Mouse (Mus musculus): Measurements from ENCODE around the gene Dut. TPM values are rescaled to one million over a fixed set of nuclear protein-coding genes. Genes with fewer than 3 reads are reported as not detected.

The Dut gene
- polyA plus RNA-seq (2014; fragmentation: Nextera tagmentation; extraction: Ambion mirVana) = 119 and 124 TPM in 2 replicates

- H3K36me3 ChIP-seq (ENCODE audit: control insufficient read depth, insufficient read depth, low read length) = peaks cover 32% of the 10 kb centered on the region
- DNase-seq (ENCODE audit: low spot score) = peak; percentile 98
- peak; percentile 100 for ATAC-seq (ENCODE audit: low read depth)
- no peaks in the 10 kb centered on the region for H3K27me3 ChIP-seq (replicated peaks; ENCODE audit: control insufficient read depth, insufficient read depth, low read length)
- peak within 1 kb of the TSS; percentile 87 for H3K9ac ChIP-seq (ENCODE audit: low read depth, low read length)
- under 1% methylated on average over 21 of the region's 96 CpGs for WGBS
- H3K4me3 ChIP-seq (ENCODE audit: low read depth, low read length) = peak within 1 kb of the TSS; percentile 79
- peaks cover 18% of the 10 kb centered on the region for H3K4me1 ChIP-seq (ENCODE audit: control insufficient read depth, insufficient read depth, low read length)
- H3K27ac ChIP-seq (replicated peaks; ENCODE audit: low read depth, low read length) = peak within 1 kb of the TSS; percentile 94
- H3K4me2 ChIP-seq (ENCODE audit: low read depth, low read length) = peak within 1 kb of the TSS; percentile 77
- H3K9me3 ChIP-seq (ENCODE audit: control insufficient read depth, low read length) = no peaks in the 10 kb centered on the region
Measured at GRCm38 (mm10) chr2:125247108-125247961, at the start of gene Dut. Dut (plus strand) TSS chr2:125247190.

- Histone ChIP-seq H3K27me3 (replicated peaks; ENCODE audit: control insufficient read depth, insufficient read depth, low read length) (no peaks in the 10 kb centered on the region), H3K9ac (ENCODE audit: low read depth, low read length) (no peak overlapping the region), H3K4me1 (ENCODE audit: control insufficient read depth, insufficient read depth, low read length) (0 out of 2 replicates have a peak, but pooled peaks cover 6% of the 10 kb centered on the region), H3K4me2 (ENCODE audit: low read depth, low read length) (no peak overlapping the region), H3K9me3 (ENCODE audit: control insufficient read depth, low read length) (no peaks in the 10 kb centered on the region), H3K36me3 (ENCODE audit: control insufficient read depth, insufficient read depth, low read length) (no peaks in the 10 kb centered on the region), H3K4me3 (ENCODE audit: low read depth, low read length) (no peak overlapping the region), H3K27ac (replicated peaks; ENCODE audit: low read depth, low read length) (no peak overlapping the region)
- WGBS = 63% methylated on average over 14 of the region's 14 CpGs
- DNase-seq (ENCODE audit: low spot score) (no peak), ATAC-seq (ENCODE audit: low read depth) (no peak)
Measured at GRCm38 (mm10) chr2:125208894-125209596, 37.9 kb upstream of the Dut start.

DNA sequence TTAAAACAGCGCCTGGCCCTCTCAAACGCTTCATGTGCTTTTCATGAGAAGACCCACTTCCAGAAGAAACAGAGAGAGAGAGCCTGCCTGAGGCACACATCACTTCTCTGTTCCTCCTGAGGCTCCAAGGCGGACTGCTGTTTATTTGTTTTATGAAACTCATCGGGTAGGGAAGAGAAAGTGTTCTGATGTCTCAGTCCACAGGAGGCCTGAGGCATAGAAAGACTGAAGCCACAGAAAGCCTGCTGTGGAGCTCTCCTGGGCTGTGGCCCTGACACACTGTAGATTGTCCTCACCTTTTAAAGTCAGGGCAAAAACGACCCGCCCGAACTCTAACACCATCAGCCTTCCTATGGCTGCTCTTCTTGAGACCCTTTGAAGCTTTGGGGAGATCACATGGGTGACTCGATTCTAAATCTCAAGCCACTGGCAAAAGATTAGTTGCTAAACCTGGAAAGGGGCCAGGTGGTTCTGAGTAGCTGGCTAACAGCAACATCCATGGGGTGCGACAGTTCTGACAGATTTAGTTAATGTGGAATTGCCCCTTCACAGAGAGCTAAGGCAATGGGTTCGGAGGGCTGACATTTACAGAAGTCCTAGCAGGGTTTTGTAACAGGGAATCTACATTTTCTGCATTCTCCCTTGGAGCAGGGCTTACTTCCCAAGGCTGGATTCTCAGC lies 35.0 kb upstream of the Dut start:
- H3K36me3 ChIP-seq (ENCODE audit: control insufficient read depth, insufficient read depth, low read length) = no peaks in the 10 kb centered on the region
- WGBS = 42% methylated on average over 10 of the region's 10 CpGs
- no peak overlapping the region for H3K4me2 ChIP-seq (ENCODE audit: low read depth, low read length)
- DNase-seq (ENCODE audit: low spot score) (peak; percentile 12), ATAC-seq (ENCODE audit: low read depth) (no peak)
- H3K27me3 ChIP-seq (replicated peaks; ENCODE audit: control insufficient read depth, insufficient read depth, low read length) = no peaks in the 10 kb centered on the region
- H3K27ac ChIP-seq (replicated peaks; ENCODE audit: low read depth, low read length) = no peak overlapping the region
- H3K4me3 ChIP-seq (ENCODE audit: low read depth, low read length) = no peak overlapping the region
- no peaks in the 10 kb centered on the region for H3K9me3 ChIP-seq (ENCODE audit: control insufficient read depth, low read length)
- H3K9ac ChIP-seq (ENCODE audit: low read depth, low read length) = no peak overlapping the region
- H3K4me1 ChIP-seq (ENCODE audit: control insufficient read depth, insufficient read depth, low read length) = 0 out of 2 replicates have a peak, but pooled peaks cover 6% of the 10 kb centered on the region

DNA sequence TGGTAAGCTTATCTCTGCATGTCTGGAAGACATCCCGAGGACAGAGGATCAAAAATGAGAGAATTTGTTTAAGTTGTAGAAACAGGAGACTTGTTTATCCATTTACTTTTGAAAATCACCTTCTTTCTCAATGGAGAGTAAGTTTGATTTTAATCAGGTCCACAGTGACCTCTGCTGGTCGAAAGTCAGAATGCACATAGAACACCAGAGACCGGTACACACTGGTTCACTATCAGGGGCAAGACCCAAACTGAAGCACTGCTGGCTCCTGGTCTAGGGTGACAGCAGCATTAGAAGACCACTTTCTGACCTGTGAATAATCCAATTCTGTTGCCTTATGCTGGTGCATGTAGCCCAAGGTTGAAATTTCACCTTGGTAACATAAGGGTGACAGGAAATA lies 32.4 kb upstream of the Dut start:
- Histone ChIP-seq H3K4me3 (ENCODE audit: low read depth, low read length) (no peak overlapping the region), H3K9me3 (ENCODE audit: control insufficient read depth, low read length) (no peaks in the 10 kb centered on the region), H3K4me2 (ENCODE audit: low read depth, low read length) (no peak overlapping the region), H3K9ac (ENCODE audit: low read depth, low read length) (no peak overlapping the region), H3K27me3 (replicated peaks; ENCODE audit: control insufficient read depth, insufficient read depth, low read length) (no peaks in the 10 kb centered on the region), H3K4me1 (ENCODE audit: control insufficient read depth, insufficient read depth, low read length) (0 out of 2 replicates have a peak, but pooled peaks cover 6% of the 10 kb centered on the region), H3K27ac (replicated peaks; ENCODE audit: low read depth, low read length) (no peak overlapping the region), H3K36me3 (ENCODE audit: control insufficient read depth, insufficient read depth, low read length) (no peaks in the 10 kb centered on the region)
- DNase-seq (ENCODE audit: low spot score) = peak; percentile 80
- 2% methylated on average over 3 of the region's 3 CpGs for WGBS
- ATAC-seq (ENCODE audit: low read depth) = no peak

GRCm38 (mm10) chr2:125217286-125217685 lies 29.7 kb upstream of the Dut start:
- no peak overlapping the region for H3K9ac ChIP-seq (ENCODE audit: low read depth, low read length)
- ATAC-seq (ENCODE audit: low read depth) = 0 out of 2 replicates have a peak, but pooled peaks have one; percentile 63
- H3K4me3 ChIP-seq (ENCODE audit: low read depth, low read length) = no peak overlapping the region
- H3K36me3 ChIP-seq (ENCODE audit: control insufficient read depth, insufficient read depth, low read length) = no peaks in the 10 kb centered on the region
- H3K4me2 ChIP-seq (ENCODE audit: low read depth, low read length) = no peak overlapping the region
- peak; percentile 65 for DNase-seq (ENCODE audit: low spot score)
- H3K27ac ChIP-seq (replicated peaks; ENCODE audit: low read depth, low read length) = no peak overlapping the region
- H3K9me3 ChIP-seq (ENCODE audit: control insufficient read depth, low read length) = no peaks in the 10 kb centered on the region
- H3K27me3 ChIP-seq (replicated peaks; ENCODE audit: control insufficient read depth, insufficient read depth, low read length) = no peaks in the 10 kb centered on the region
- H3K4me1 ChIP-seq (ENCODE audit: control insufficient read depth, insufficient read depth, low read length) = no peaks in the 10 kb centered on the region
- 52% methylated on average over 6 of the region's 6 CpGs for WGBS

- H3K9me3 ChIP-seq (ENCODE audit: control insufficient read depth, low read length) = no peaks in the 10 kb centered on the region
- no peak overlapping the region for H3K4me2 ChIP-seq (ENCODE audit: low read depth, low read length)
- no peak overlapping the region for H3K4me3 ChIP-seq (ENCODE audit: low read depth, low read length)
- H3K27me3 ChIP-seq (replicated peaks; ENCODE audit: control insufficient read depth, insufficient read depth, low read length) = no peaks in the 10 kb centered on the region
- no peaks in the 10 kb centered on the region for H3K4me1 ChIP-seq (ENCODE audit: control insufficient read depth, insufficient read depth, low read length)
- no peak overlapping the region for H3K27ac ChIP-seq (replicated peaks; ENCODE audit: low read depth, low read length)
- H3K36me3 ChIP-seq (ENCODE audit: control insufficient read depth, insufficient read depth, low read length) = no peaks in the 10 kb centered on the region
- H3K9ac ChIP-seq (ENCODE audit: low read depth, low read length) = no peak overlapping the region
- DNase-seq (ENCODE audit: low spot score) = no peak
- no peak for ATAC-seq (ENCODE audit: low read depth)
- 88% methylated on average over 1 of the region's 1 CpGs for WGBS
Measured at GRCm38 (mm10) chr2:125218566-125218965, 28.4 kb upstream of the Dut start.

DNA sequence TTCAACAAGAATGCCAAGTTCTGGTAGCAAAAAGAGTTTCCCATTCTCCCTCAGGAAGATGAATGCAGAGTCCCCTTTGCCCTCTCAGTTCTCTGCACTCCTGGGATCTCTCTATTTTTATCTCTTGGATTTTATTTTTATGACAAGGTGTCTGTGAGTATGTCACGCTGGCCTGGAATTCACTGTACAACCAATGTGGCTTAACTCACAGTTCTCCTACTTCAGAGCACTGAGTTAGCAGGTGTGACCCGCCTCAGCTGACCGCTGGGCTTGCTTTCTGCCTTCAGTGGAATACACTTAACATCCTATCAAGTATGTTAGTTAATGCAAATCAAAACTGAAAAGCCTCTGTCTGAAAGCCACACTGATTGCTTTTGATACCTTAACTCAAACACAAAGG lies 27.7 kb upstream of the Dut start:
- no peak overlapping the region for H3K9ac ChIP-seq (ENCODE audit: low read depth, low read length)
- H3K27me3 ChIP-seq (replicated peaks; ENCODE audit: control insufficient read depth, insufficient read depth, low read length) = no peaks in the 10 kb centered on the region
- H3K27ac ChIP-seq (replicated peaks; ENCODE audit: low read depth, low read length) = no peak overlapping the region
- H3K4me1 ChIP-seq (ENCODE audit: control insufficient read depth, insufficient read depth, low read length) = no peaks in the 10 kb centered on the region
- 81% methylated on average over 3 of the region's 3 CpGs for WGBS
- no peaks in the 10 kb centered on the region for H3K9me3 ChIP-seq (ENCODE audit: control insufficient read depth, low read length)
- H3K36me3 ChIP-seq (ENCODE audit: control insufficient read depth, insufficient read depth, low read length) = no peaks in the 10 kb centered on the region
- DNase-seq (ENCODE audit: low spot score) (no peak), ATAC-seq (ENCODE audit: low read depth) (no peak)
- H3K4me2 ChIP-seq (ENCODE audit: low read depth, low read length) = no peak overlapping the region
- no peak overlapping the region for H3K4me3 ChIP-seq (ENCODE audit: low read depth, low read length)

DNA sequence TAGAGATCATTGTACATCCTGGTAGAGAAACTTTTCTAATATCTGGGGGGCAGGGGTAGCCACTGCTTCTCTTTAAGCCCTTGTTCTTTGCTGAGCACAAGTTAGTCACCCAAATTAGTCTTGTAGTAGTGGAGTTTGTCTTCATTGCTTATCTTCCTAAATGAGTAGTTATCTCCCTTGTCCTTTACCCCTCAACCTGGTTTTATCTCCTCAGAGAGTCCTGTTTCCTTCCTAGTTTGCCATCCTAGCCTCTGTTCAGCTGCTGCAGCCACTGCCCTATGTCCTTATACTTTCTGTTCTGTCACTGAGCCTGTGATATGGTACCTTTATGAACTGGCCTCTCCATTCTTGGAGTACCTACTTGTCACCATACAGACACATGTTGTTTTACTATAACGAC lies 25.3 kb upstream of the Dut start:
- H3K27ac ChIP-seq (replicated peaks; ENCODE audit: low read depth, low read length) = no peak overlapping the region
- ATAC-seq (ENCODE audit: low read depth) = no peak
- no peak overlapping the region for H3K4me3 ChIP-seq (ENCODE audit: low read depth, low read length)
- no peak overlapping the region for H3K9ac ChIP-seq (ENCODE audit: low read depth, low read length)
- no peak overlapping the region for H3K4me2 ChIP-seq (ENCODE audit: low read depth, low read length)
- no peaks in the 10 kb centered on the region for H3K9me3 ChIP-seq (ENCODE audit: control insufficient read depth, low read length)
- WGBS = 90% methylated on average over 1 of the region's 1 CpGs
- no peaks in the 10 kb centered on the region for H3K27me3 ChIP-seq (replicated peaks; ENCODE audit: control insufficient read depth, insufficient read depth, low read length)
- no peaks in the 10 kb centered on the region for H3K36me3 ChIP-seq (ENCODE audit: control insufficient read depth, insufficient read depth, low read length)
- no peaks in the 10 kb centered on the region for H3K4me1 ChIP-seq (ENCODE audit: control insufficient read depth, insufficient read depth, low read length)
- DNase-seq (ENCODE audit: low spot score) = no peak
